Mouse (Mus musculus) neural tube, embryonic 15.5 days (tissue): ENCODE results near the gene Krt14. TPM values are rescaled to one million over a fixed set of nuclear protein-coding genes. Genes with fewer than 3 reads are reported as not detected.

Experiments
- ATAC-seq: fragments of 200-750 bp; cut with Nextera tagmentation; 2 replicates; pipeline ENCODE4 v1.8.0; 2017; ENCODE audit warnings: mild to moderate bottlenecking, moderate TSS enrichment, moderate library complexity; ENCODE audit not compliant: low FRiP score
- H3K27ac ChIP-seq: fragments of 300-500 bp; sonication (generic); replicated peaks from 2 replicates; pipeline ENCODE4 v1.5.1; 2015; ENCODE audit warnings: mild to moderate bottlenecking, inconsistent platforms
- H3K27me3 ChIP-seq: fragments of 300-500 bp; sonication (generic); replicated peaks from 2 replicates; pipeline ENCODE4 v1.6.1; 2015; ENCODE audit warnings: inconsistent platforms
- H3K36me3 ChIP-seq: fragments of 300-500 bp; sonication (generic); 2 replicates; pipeline ENCODE4 v1.6.1; 2015; ENCODE audit warnings: inconsistent platforms
- H3K4me1 ChIP-seq: fragments of 300-500 bp; sonication (generic); 2 replicates; pipeline ENCODE4 v1.6.1; 2015; ENCODE audit warnings: inconsistent platforms
- H3K4me2 ChIP-seq: fragments of 300-500 bp; sonication (generic); 2 replicates; pipeline ENCODE4 v1.6.1; 2015; ENCODE audit warnings: inconsistent platforms, mild to moderate bottlenecking, moderate library complexity
- H3K4me3 ChIP-seq: fragments of 300-500 bp; sonication (generic); replicated peaks from 2 replicates; pipeline ENCODE4 v1.5.1; 2015; ENCODE audit warnings: mild to moderate bottlenecking, inconsistent platforms
- H3K9ac ChIP-seq: fragments of 300-500 bp; sonication (generic); replicated peaks from 2 replicates; pipeline ENCODE4 v1.6.1; 2015; ENCODE audit warnings: mild to moderate bottlenecking, inconsistent platforms
- H3K9me3 ChIP-seq: fragments of 300-500 bp; sonication (generic); replicated peaks from 2 replicates; pipeline ENCODE4 v1.6.1; 2016; ENCODE audit warnings: inconsistent platforms
- WGBS: fragments of 180-500 bp; shearing (Covaris S2); methylation state at CpG from one replicate; pipeline ENCODE4 v1.1.7; 2015; ENCODE audit warnings: mixed read lengths; 5-methylcytosine and 5-hydroxymethylcytosine counted together
- polyA plus RNA-seq: library from polyadenylated mRNA; unstranded; fragments of >200 nt; fragmentation: Nextera tagmentation; extraction: Ambion mirVana; gene quantifications from 2 replicates; pipeline ENCODE4 v1.2.1, GENCODE M21; 2015

Krt14 gene
- polyA plus RNA-seq, 1 experiment from 2014 or later: 1.7 TPM

GRCm38 (mm10) chr11:100157331-100157730, 50.0 kb downstream of the Krt14 start:
- 81% methylated on average over 3 of the region's 3 CpGs for WGBS
- Histone ChIP-seq H3K4me3 (no peak overlapping the region), H3K9me3 (no peaks in the 10 kb centered on the region), H3K9ac (no peak overlapping the region), H3K4me2 (no peak overlapping the region), H3K27ac (no peak overlapping the region), H3K36me3 (no peaks in the 10 kb centered on the region), H3K4me1 (no peaks in the 10 kb centered on the region), H3K27me3 (no peaks in the 10 kb centered on the region)
- ATAC-seq: no peak

GRCm38 (mm10) chr11:100155497-100156255, 51.7 kb downstream of the Krt14 start:
- no peaks in the 10 kb centered on the region for H3K4me1 ChIP-seq
- no peaks in the 10 kb centered on the region for H3K9me3 ChIP-seq
- H3K27ac ChIP-seq: no peak overlapping the region
- H3K9ac ChIP-seq: no peak overlapping the region
- H3K4me2 ChIP-seq: no peak overlapping the region
- H3K27me3 ChIP-seq: no peaks in the 10 kb centered on the region
- H3K4me3 ChIP-seq: no peak overlapping the region
- 76% methylated on average over 8 of the region's 8 CpGs for WGBS
- no peak for ATAC-seq
- H3K36me3 ChIP-seq: no peaks in the 10 kb centered on the region

Other genes starting within 250 kb of the Krt14 start
- gene Krtap29-1, start 228.5 kb downstream of the Krt14 start, polyA plus RNA-seq: not detected in 2 replicates
- 0.13 and 0.23 TPM in 2 replicates for gene Krtap16-1, start 221.0 kb downstream of the Krt14 start, polyA plus RNA-seq
- gene Krtap17-1, start 213.6 kb downstream of the Krt14 start, polyA plus RNA-seq: 0.69 and 1.00 TPM in 2 replicates
- gene Krt33a, start 191.3 kb downstream of the Krt14 start, polyA plus RNA-seq: not detected in 2 replicates
- 0.11 TPM in 1 of 2 replicates, not detected in the other for gene Krt33b, start 177.7 kb downstream of the Krt14 start, polyA plus RNA-seq
- gene Krt34, start 166.0 kb downstream of the Krt14 start, polyA plus RNA-seq: not detected in 2 replicates
- not detected in 2 replicates for gene Krt31, start 157.0 kb downstream of the Krt14 start, polyA plus RNA-seq
- gene Krt32, start 119.3 kb downstream of the Krt14 start, polyA plus RNA-seq: not detected in 2 replicates
- 0.09 TPM in 1 of 2 replicates, not detected in the other for gene Krt35, start 111.3 kb downstream of the Krt14 start, polyA plus RNA-seq
- gene Krt36, start 101.9 kb downstream of the Krt14 start, polyA plus RNA-seq: 0.14 TPM in 1 of 2 replicates, not detected in the other
- gene Krt13, start 86.0 kb downstream of the Krt14 start, polyA plus RNA-seq: 0.24 and 0.37 TPM in 2 replicates
- 3.9 and 4.1 TPM in 2 replicates for gene Krt15, start 71.6 kb downstream of the Krt14 start, polyA plus RNA-seq
- gene Krt19, start 58.9 kb downstream of the Krt14 start, polyA plus RNA-seq: 4.5 and 57.6 TPM in 2 replicates
- gene Krt9, start 14.3 kb downstream of the Krt14 start, polyA plus RNA-seq: 0.06 and 0.08 TPM in 2 replicates
- 0.27 TPM in 1 of 2 replicates, not detected in the other for gene Krt16, start 41.4 kb upstream of the Krt14 start, polyA plus RNA-seq
- gene Krt17, start 53.5 kb upstream of the Krt14 start, polyA plus RNA-seq: 0.73 and 63.9 TPM in 2 replicates
- not detected in 2 replicates for gene Krt42, start 62.3 kb upstream of the Krt14 start, polyA plus RNA-seq
- gene Eif1, start 112.3 kb upstream of the Krt14 start, polyA plus RNA-seq: 1,270 and 1,336 TPM in 2 replicates
- 0.75 TPM in 1 of 2 replicates, not detected in the other for gene Gast, start 126.9 kb upstream of the Krt14 start, polyA plus RNA-seq
- gene Hap1, start 148.6 kb upstream of the Krt14 start, polyA plus RNA-seq: 233 and 264 TPM in 2 replicates
- gene Jup, start 190.2 kb upstream of the Krt14 start, polyA plus RNA-seq: 58.2 and 74.6 TPM in 2 replicates
- gene P3h4, start 207.3 kb upstream of the Krt14 start, polyA plus RNA-seq: 24.3 and 24.4 TPM in 2 replicates
- gene Fkbp10, start 208.1 kb upstream of the Krt14 start, polyA plus RNA-seq: 29.8 and 38.9 TPM in 2 replicates
- gene Nt5c3b, start 234.3 kb upstream of the Krt14 start, polyA plus RNA-seq: 118 and 121 TPM in 2 replicates
- gene Klhl10, start 234.4 kb upstream of the Krt14 start, polyA plus RNA-seq: 0.83 and 0.84 TPM in 2 replicates